Mouse (Mus musculus) layer of hippocampus, adult 8-10 months (tissue): ENCODE results near the gene Zfp712. TPM values are rescaled to one million over a fixed set of nuclear protein-coding genes. Genes with fewer than 3 reads are reported as not detected.

ENCODE experiments used
- DNase-seq, 2 experiments: peaks; one replicate each; pipeline ENCODE4 v3.0.0; 2022; ENCODE audit warnings: low spot score in 2 of 2
- total RNA-seq, 4 experiments: library from RNA; stranded (reverse); gene quantifications; 2 replicates each; pipeline ENCODE4 v1.2.4; 2022

Gene Zfp712
- 1 to 10 TPM; 4.2 to 5.4 (median 4.7) TPM for total RNA-seq

DNA sequence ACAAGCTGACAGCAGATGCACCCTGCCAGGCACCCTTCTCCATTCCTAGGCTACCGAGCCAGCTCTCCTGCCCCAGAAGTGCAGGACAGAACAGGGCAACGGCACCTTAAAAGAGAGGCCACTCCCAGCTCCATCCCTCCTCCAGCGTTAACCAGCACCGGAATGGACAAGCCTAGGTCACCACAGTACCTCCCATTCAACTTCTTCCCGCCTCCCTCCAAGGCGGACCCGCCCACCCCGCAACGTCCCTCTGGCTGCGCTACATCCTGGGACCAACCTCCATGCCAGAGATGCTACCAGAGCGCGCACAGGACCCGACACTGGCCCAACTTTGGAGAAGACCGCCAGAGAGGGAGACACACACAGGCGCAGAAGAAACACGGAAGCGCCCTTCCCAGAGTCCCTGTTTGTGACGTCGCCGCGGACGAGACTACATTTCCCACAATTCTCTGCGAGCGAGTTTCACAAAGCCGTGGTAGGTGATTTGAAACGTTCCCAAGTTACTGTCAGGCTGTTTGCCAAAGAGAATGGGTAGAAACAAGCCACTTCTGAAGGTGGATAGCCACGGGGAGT is at the start of gene Zfp712:
Gene Zfp712, minus strand, starts transcription at position 385 of the 573 bp plus-strand sequence.
- DNase-seq = peak; percentile 92 to 93

DNA sequence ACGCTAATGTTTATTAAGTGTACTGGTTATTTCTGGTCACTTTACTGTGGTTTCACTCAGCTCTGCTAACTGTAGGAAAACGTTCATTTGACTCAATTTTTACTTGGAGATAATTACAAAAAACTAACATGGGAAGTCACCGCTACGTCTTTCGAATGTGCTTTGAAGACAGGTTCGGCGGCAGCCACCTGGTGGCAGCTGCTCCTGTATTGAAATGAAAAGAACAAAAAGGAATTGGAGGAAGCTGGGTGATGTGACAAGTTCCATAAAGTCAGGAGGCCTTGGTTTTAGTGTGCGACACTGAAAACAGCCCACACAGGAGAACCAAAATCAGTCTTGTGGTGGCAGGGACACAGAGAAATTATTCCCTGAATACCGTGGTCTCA is 47.8 kb upstream of the Zfp712 start:
- no peak for DNase-seq

- peak; percentile 96 for DNase-seq
These were observed 47.3 kb upstream of the Zfp712 start, which contains the start of gene Gm28557 for GRCm38 (mm10) chr13:67108194-67108820. Gene Gm28557, minus strand, starts transcription at chr13:67108604.

DNA sequence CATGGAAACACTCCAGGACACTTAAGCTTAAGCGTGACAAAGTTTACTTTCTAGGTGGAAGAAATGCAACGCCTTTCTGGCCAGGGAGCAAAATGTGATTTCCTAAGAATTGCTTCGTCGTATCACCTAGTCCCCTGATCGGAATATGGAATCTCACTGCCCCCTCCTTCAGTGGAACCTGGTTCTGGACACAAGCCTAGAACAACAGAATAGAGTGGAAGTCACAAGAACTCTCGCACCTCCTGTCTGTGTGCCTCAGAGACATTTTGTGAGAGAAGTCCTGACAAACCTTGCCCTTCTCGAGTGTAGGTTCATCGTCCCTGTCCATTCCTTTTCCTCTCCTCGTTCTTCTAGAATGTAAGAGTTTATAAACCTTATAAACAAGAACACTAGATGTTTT is 46.7 kb upstream of the Zfp712 start:
- no peak for DNase-seq

DNA sequence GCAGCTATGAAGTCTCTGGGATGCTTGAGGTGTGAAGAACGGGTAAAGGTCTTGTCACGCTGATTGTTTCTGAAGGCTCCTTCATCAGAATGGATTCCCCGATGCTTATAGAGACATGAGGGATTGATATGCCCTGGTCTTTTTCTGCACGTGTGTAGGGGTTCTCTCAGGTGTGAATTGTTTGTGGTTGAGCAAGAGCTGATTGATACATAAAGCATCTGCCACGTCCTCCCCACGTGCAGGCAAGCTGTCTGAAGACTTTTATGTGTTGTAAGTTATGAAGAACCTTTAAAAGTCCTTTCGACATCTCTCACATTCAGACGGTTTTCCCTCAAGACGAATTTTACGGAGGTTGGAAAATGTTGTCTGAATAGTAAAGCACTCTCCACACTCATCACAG is 36.9 kb upstream of the Zfp712 start, which contains the start of gene Zfp708:
Gene Zfp708, minus strand, starts transcription at position 101 of the 400 bp plus-strand sequence.
- no peak for DNase-seq

- no peak for DNase-seq
These were observed 29.2 kb upstream of the Zfp712 start for GRCm38 (mm10) chr13:67090154-67090553.

DNA sequence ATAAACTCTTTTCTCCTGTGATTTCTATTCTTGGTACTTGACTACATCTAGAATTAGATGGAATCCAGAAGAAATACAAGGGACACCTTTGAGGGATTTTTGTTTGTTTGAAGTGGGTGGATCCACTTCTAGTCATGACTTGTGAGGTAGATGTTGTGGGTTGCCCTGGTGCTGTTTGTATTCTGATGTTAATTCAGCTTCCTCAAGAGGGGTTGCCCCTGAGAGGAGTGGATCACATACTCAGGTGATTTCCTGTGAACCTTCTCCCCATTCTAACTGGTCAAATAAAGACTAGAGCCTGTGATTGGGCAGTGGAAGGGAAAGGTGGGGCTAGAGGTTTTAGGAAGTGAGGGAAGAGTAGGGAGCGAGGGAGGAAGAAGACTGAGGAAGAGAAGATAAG is 21.0 kb upstream of the Zfp712 start:
- DNase-seq = no peak

DNA sequence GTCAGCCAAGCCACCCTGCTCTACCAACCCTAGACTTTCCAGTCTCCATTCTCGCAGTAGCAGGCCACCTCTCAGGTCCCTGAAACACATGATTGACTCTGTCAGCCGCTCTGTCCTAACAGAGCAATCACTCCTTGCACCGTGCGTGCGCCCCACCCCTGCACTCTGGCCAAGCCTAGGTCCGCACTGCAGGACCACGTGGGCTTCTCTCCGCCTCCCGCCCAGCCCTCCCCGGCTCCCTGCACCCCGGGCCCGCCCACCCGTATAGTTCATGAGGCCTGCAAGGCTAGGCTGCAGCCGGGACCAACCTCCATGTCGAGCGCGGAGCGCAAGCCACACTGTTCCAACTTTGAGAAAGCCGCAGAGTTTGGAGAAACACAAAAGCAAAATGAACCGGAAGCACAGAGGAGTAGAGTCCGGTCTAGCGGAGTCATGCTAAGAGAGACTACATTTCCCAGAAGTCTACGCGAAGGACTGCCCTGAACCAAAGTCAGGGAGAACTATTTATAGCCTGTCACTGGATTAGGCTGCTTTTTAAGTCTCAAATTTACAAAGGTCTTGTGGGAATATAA is 20.3 kb upstream of the Zfp712 start:
- DNase-seq = peak; percentile 65 to 75

- DNase-seq = no peak
These were observed 16.3 kb upstream of the Zfp712 start for GRCm38 (mm10) chr13:67077244-67077643.

- no peak for DNase-seq
These were observed 11.8 kb upstream of the Zfp712 start for GRCm38 (mm10) chr13:67072786-67073185.

DNA sequence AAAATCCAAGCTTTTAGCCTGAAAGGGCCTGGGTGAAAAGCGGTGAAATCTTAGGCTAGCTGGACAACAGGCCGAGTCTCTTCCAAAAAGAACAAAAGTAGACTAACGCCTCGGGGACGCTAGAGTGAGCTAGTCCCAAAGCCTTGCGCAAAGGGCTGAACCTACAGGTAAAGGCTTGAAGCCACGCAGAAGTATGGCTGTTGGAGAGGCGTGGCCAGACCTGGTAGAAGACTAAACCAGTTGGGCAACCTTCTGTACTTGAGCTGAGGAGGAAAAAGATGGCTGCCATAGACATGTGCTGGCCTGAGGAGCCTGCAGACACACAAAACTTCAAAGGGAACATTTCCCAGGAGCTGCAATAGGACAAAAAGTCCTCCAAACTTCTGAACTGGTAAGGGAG is 4.4 kb upstream of the Zfp712 start:
- no peak for DNase-seq

GRCm38 (mm10) chr13:67062427-67062826 is 1.5 kb upstream of the Zfp712 start:
- DNase-seq = no peak

- DNase-seq = no peak
These were observed 697 bp downstream of the Zfp712 start for GRCm38 (mm10) chr13:67060161-67060785.

Other genes starting within 250 kb of the Zfp712 start
- gene Gm10767, start 156.3 kb downstream of the Zfp712 start, total RNA-seq = 1 to 10 TPM; 1.4 to 3.0 (median 2.3) TPM
- 1 to 10 TPM; 2.2 to 2.7 (median 2.6) TPM for gene Zfp708, start 36.8 kb upstream of the Zfp712 start, total RNA-seq
- 1 to 10 TPM; 3.1 to 4.3 (median 3.5) TPM for gene Gm28557, start 47.4 kb upstream of the Zfp712 start, total RNA-seq
- gene Rslcan18, start 55.1 kb upstream of the Zfp712 start, total RNA-seq = under 1 TPM; 0.25 to 0.78 (median 0.54) TPM
- gene Zfp759, start 60.5 kb upstream of the Zfp712 start, total RNA-seq = 10 to 100 TPM in 2 of 4 experiments, 1 to 10 TPM in 2; 8.4 to 13.8 (median 11.4) TPM
- 1 to 10 TPM; 4.7 to 7.2 (median 5.8) TPM for gene Rsl1, start 112.0 kb upstream of the Zfp712 start, total RNA-seq
- gene Zfp455, start 133.3 kb upstream of the Zfp712 start, total RNA-seq = 1 to 10 TPM; 2.3 to 4.3 (median 3.8) TPM
- 10 to 100 TPM; 18.2 to 26.5 (median 23.8) TPM for gene Zfp458, start 217.3 kb upstream of the Zfp712 start, total RNA-seq
- gene Zfp457, start 245.3 kb upstream of the Zfp712 start, total RNA-seq = 1 to 10 TPM; 5.0 to 9.0 (median 6.3) TPM